Mouse (Mus musculus): Measurements from ENCODE around the gene March8. TPM values are rescaled to one million over a fixed set of nuclear protein-coding genes. Genes with fewer than 3 reads are reported as not detected.

Gene March8
- polyA plus RNA-seq, 1 experiment: 38.8 TPM

DNA sequence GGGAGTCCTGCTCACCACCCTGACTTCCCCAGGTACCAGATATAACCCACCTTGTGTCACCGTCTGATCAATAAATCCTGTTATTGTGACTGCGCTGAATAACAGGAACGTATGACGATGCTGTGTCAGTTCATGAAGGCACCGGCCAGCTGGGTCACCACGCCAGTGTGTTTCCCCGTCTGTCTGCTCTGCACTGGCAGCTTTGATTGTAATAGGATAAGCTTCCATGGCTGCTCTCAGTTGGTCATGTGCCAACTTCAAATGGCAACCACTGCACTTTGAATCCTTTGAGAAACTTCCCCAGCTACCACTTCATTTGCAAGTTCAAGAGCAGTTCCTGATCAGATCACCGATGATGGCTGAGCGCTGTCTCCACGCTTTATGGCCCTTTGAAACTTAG lies 45.8 kb downstream of the March8 start:
- Histone ChIP-seq H3K36me3 (ENCODE audit: control insufficient read depth, insufficient read depth) (no peaks in the 10 kb centered on the region), H3K27me3 (ENCODE audit: control insufficient read depth, insufficient read depth, insufficient read length) (no peaks in the 10 kb centered on the region), H3ac (ENCODE audit: control insufficient read depth, insufficient read length) (no peak overlapping the region), H3K79me2 (ENCODE audit: control insufficient read depth, insufficient read depth) (peaks cover 27% of the 10 kb centered on the region), H3K4me2 (ENCODE audit: low read depth) (no peak overlapping the region), H3K4me3 (no peak overlapping the region)
- TF ChIP-seq MAX (IDR thresholded peaks at IDR 0.05; ENCODE audit: low read depth) (no peak), POLR2A (IDR thresholded peaks at IDR 0.05; ENCODE audit: insufficient read length, low read depth) (no peak)

DNA sequence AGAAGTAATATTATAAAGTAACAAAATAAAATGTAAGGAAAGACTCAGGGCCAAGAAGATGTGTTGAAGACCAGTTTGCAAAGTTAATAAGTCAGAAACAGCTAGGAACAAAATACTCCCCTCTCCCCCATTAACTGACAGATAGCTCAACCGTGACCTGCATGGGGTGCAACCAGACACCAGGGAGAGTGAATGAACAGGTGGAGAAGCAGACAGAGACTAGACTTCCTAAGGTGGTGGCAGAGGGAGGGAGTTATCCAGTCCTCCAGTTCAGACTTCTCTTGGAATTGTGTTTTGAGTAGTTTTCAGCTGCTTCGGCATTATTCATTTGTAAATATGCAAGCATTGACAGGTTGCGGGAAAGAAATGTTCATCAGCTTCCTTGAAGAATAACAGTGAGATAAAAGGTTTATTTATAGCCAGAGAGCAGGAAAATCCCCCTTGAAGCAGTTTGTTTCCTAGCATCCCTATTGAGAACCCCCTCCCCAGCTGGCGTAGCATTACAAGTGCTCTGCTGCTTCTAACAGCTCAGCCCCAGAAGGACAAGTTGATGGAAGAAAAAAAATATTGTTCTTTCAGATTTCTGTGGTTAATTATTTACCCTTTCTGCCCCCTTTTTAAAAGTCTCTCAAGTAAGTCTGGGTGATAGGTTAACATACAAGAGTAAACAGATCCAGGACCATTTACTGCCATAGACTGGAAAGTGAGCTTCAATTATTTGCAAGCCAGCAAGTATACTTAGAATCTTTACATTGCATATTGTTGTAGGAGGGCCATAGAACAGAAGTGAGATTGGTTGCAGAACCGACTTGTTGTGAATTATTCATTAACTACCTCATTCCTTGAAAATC lies 47.6 kb downstream of the March8 start:
- no peak overlapping the region for H3ac ChIP-seq (ENCODE audit: control insufficient read depth, insufficient read length)
- H3K79me2 ChIP-seq (ENCODE audit: control insufficient read depth, insufficient read depth): peaks cover 24% of the 10 kb centered on the region
- no peak overlapping the region for H3K4me2 ChIP-seq (ENCODE audit: low read depth)
- no peaks in the 10 kb centered on the region for H3K27me3 ChIP-seq (ENCODE audit: control insufficient read depth, insufficient read depth, insufficient read length)
- H3K36me3 ChIP-seq (ENCODE audit: control insufficient read depth, insufficient read depth): no peaks in the 10 kb centered on the region
- no peak overlapping the region for H3K4me3 ChIP-seq
- TF ChIP-seq CEBPB (IDR thresholded peaks at IDR 0.05; ENCODE audit: insufficient read depth, poor library complexity, severe bottlenecking): no peak
- peak in 2 of 3 experiments; percentile 56 to 58 for TF ChIP-seq MYOD1 (IDR thresholded peaks at IDR 0.05; ENCODE audit: control insufficient read depth in 1 of 3, insufficient read length in 2 of 3, low read depth in 2 of 3)

DNA sequence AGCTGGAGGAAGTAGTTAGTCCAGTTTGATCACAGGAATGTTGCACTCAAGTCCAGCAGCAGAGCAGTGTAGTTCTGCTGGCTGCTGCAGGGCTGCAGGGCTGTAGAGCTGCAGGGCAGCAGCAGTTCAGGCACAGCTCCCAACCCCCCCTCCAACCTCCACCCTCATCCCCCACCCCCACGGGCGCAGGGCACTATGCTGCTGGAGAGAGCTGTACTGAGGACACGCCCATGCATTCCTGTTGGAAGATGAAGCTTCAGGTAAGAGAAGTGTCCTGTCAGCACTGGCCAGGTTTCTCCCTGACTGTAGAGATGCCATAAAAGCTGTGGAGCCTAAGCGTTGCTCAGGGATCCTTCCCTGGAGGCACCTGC lies 48.2 kb downstream of the March8 start:
- Histone ChIP-seq H3K4me2 (ENCODE audit: low read depth) (no peak overlapping the region), H3K79me2 (ENCODE audit: control insufficient read depth, insufficient read depth) (peaks cover 22% of the 10 kb centered on the region), H3K36me3 (ENCODE audit: control insufficient read depth, insufficient read depth) (no peaks in the 10 kb centered on the region), H3K27me3 (ENCODE audit: control insufficient read depth, insufficient read depth, insufficient read length) (no peaks in the 10 kb centered on the region), H3K4me3 (no peak overlapping the region), H3ac (ENCODE audit: control insufficient read depth, insufficient read length) (no peak overlapping the region)
- TF ChIP-seq USF1 (IDR thresholded peaks at IDR 0.05; ENCODE audit: low read depth) (no peak), MYOD1 (IDR thresholded peaks at IDR 0.05; ENCODE audit: control insufficient read depth in 1 of 3, insufficient read length in 2 of 3, low read depth in 2 of 3) (no peak)

DNA sequence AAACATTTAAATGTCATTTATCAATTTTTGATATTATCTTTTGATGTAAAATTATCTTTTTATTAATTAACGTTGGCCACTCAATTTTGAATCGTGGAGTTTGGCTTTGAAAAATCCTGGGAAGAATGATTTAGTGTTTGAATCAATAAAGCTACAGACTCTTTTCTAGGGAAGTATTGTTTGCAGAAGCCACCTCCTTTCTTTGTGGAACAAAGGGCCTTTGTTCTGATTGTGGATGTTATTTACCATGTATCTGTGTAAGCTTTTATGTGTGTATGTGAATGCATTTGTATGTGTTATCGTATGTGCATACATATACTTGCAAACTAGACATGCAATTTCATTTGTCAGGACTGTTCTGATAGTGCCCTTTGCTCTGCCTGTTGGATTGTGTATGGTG lies 48.7 kb downstream of the March8 start:
- H3K79me2 ChIP-seq (ENCODE audit: control insufficient read depth, insufficient read depth): peaks cover 18% of the 10 kb centered on the region
- H3K27me3 ChIP-seq (ENCODE audit: control insufficient read depth, insufficient read depth, insufficient read length): no peaks in the 10 kb centered on the region
- no peak overlapping the region for H3K4me3 ChIP-seq
- no peak for TF ChIP-seq TCF3 (IDR thresholded peaks at IDR 0.05; ENCODE audit: insufficient read length, low read depth)
- TF ChIP-seq POLR2AphosphoS2 (IDR thresholded peaks at IDR 0.05; ENCODE audit: insufficient read length, low read depth): no peak
- no peak for TF ChIP-seq USF1 (IDR thresholded peaks at IDR 0.05; ENCODE audit: low read depth)
- no peak for TF ChIP-seq E2F4 (IDR thresholded peaks at IDR 0.05; ENCODE audit: insufficient read depth)
- no peak for TF ChIP-seq REST (IDR thresholded peaks at IDR 0.05; ENCODE audit: insufficient read depth, insufficient read length)
- no peak for TF ChIP-seq POLR2A (IDR thresholded peaks at IDR 0.05; ENCODE audit: insufficient read length, low read depth)
- TF ChIP-seq MYOG (IDR thresholded peaks at IDR 0.05; ENCODE audit: control insufficient read depth in 1 of 3, insufficient read depth in 1 of 3, insufficient read length in 2 of 3, low read depth in 2 of 3): no peak
- no peak for TF ChIP-seq TCF12 (IDR thresholded peaks at IDR 0.05; ENCODE audit: insufficient read depth, poor library complexity, severe bottlenecking)
- TF ChIP-seq MAX (IDR thresholded peaks at IDR 0.05; ENCODE audit: low read depth): no peak
- no peak for TF ChIP-seq CEBPB (IDR thresholded peaks at IDR 0.05; ENCODE audit: insufficient read depth, poor library complexity, severe bottlenecking)
- no peaks in the 10 kb centered on the region for H3K36me3 ChIP-seq (ENCODE audit: control insufficient read depth, insufficient read depth)
- H3K4me2 ChIP-seq (ENCODE audit: low read depth): no peak overlapping the region
- no peak overlapping the region for H3ac ChIP-seq (ENCODE audit: control insufficient read depth, insufficient read length)

DNA sequence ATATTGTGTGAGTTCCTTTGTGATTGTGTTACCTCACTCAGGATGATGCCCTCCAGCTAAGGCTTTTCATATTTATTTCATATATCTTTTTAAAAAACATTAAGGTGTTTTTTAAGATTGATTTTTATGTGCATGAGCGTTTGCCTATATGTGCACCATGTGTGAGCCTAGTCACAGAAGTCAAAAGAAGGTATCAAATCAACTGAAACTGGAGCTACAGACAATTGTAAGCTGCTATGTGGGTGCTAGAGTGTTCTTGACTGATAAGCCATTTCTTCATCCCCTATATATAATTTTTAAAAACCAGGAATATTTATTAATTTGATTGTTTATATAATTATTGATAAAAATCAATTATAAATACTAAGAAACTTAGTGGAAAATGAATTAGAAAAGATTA lies 50.2 kb downstream of the March8 start:
- H3K36me3 ChIP-seq (ENCODE audit: control insufficient read depth, insufficient read depth): no peaks in the 10 kb centered on the region
- peaks cover 13% of the 10 kb centered on the region for H3K79me2 ChIP-seq (ENCODE audit: control insufficient read depth, insufficient read depth)
- no peak overlapping the region for H3K4me3 ChIP-seq
- no peak overlapping the region for H3K4me2 ChIP-seq (ENCODE audit: low read depth)
- H3K27me3 ChIP-seq (ENCODE audit: control insufficient read depth, insufficient read depth, insufficient read length): no peaks in the 10 kb centered on the region
- no peak for TF ChIP-seq TCF12 (IDR thresholded peaks at IDR 0.05; ENCODE audit: insufficient read depth, poor library complexity, severe bottlenecking)
- no peak for TF ChIP-seq E2F4 (IDR thresholded peaks at IDR 0.05; ENCODE audit: insufficient read depth)
- no peak for TF ChIP-seq CEBPB (IDR thresholded peaks at IDR 0.05; ENCODE audit: insufficient read depth, poor library complexity, severe bottlenecking)
- no peak for TF ChIP-seq POLR2AphosphoS2 (IDR thresholded peaks at IDR 0.05; ENCODE audit: insufficient read length, low read depth)
- TF ChIP-seq TCF3 (IDR thresholded peaks at IDR 0.05; ENCODE audit: insufficient read length, low read depth): no peak
- no peak for TF ChIP-seq SRF (IDR thresholded peaks at IDR 0.05; ENCODE audit: control insufficient read depth, insufficient read length, low read depth)
- no peak for TF ChIP-seq MAX (IDR thresholded peaks at IDR 0.05; ENCODE audit: low read depth)
- TF ChIP-seq MYOG (IDR thresholded peaks at IDR 0.05; ENCODE audit: control insufficient read depth in 1 of 3, insufficient read depth in 1 of 3, insufficient read length in 2 of 3, low read depth in 2 of 3): no peak
- TF ChIP-seq MYOD1 (IDR thresholded peaks at IDR 0.05; ENCODE audit: control insufficient read depth in 1 of 3, insufficient read length in 2 of 3, low read depth in 2 of 3): no peak
- no peak for TF ChIP-seq POLR2A (IDR thresholded peaks at IDR 0.05; ENCODE audit: insufficient read length, low read depth)
- no peak overlapping the region for H3ac ChIP-seq (ENCODE audit: control insufficient read depth, insufficient read length)

All from myocyte (in vitro differentiated cells).